Mouse (Mus musculus) B cell, adult 2 months (primary cell): Measurements from ENCODE around the gene Ralb.

Experiments used
- DNase-seq, 2 experiments: peaks; one replicate each; pipeline ENCODE4 v3.0.0; 2022

Gene Ralb

DNA sequence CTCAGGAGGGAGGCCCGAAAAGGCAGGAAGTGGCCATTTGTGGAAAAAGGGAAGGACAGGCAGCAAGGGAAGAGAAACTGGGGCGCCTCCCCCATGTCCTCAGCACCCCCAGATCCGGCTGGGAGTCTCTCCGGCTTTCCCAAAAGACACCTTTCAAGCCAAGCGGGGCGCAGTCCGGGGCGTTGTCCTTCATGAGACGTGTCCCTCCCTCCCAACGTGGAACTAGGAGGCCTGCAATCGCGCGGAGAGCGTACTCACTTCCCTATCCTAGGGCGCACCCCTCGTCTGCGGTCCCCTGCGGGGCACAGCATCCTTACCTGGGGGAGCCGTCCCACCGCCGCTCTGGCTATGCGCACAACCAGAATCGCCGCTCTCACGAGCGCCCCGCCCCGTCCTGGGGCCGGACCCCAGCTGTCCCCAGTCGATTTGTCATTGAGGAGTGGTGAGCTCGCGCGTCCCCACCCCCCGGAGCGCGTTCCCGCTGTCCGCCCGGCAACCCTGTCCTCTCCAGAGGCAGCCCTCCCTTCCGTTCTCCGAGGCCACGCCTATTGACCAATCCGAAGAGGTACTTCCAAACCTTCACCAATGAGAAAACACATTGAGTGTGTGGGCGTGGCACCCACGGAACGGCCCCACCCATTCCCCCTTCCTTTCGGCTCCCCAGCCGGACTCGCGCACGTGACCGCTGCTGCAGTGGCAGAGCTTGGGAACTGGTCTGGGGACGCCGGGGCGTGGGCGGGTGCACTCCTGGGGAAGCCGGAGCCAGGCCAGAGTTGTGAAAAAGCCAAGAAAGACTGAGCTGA is at the start of gene Ralb:
Gene Ralb, minus strand, starts transcription at position 535 of the 803 bp plus-strand sequence.
- DNase-seq = peak; percentile 84 to 88

- DNase-seq = no peak
Observed at GRCm38 (mm10) chr1:119551651-119552050, 47.1 kb upstream of the Ralb start.

GRCm38 (mm10) chr1:119550064-119550463 is 45.5 kb upstream of the Ralb start:
- DNase-seq = no peak

DNA sequence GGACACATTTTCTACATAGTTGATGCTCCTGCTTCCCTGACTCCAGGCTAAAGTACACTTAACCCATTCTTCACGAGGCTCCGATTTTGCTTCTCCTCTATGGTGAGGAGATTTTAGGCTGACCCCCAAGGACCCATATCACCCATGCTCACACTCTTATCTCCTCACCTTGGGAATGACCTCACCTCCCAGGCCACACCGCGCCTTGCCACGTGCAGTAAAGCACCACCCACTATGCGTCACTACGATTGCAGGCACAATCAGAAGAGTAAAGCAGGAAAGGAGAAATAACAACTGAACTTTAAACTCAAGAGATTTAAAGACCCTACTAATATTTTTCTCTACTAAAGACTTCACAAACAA is 44.7 kb upstream of the Ralb start:
- no peak for DNase-seq

GRCm38 (mm10) chr1:119548668-119549326 is 44.2 kb upstream of the Ralb start:
- DNase-seq = peak; percentile 74 to 76

GRCm38 (mm10) chr1:119546490-119546889 is 41.9 kb upstream of the Ralb start:
- DNase-seq = no peak

- DNase-seq = no peak
Observed at GRCm38 (mm10) chr1:119545671-119546070, 41.1 kb upstream of the Ralb start.

DNA sequence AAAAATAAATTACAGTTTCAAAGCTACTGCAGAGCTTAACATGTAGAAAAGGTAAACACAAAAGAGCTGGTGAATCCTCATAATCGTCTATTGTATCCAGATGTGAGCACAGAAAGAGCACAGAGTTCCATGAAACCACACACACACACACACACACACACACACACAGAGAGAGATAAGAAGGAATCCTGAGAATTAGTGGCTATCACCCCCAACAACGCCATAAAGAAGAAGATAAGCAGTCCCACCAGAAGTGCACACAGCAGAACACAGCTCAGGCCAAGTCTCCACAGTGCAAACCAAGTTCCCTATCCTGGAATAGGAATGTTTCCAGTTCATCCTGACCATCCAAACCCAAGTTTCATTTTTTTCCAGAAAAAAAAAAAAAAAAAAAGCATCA is 40.6 kb upstream of the Ralb start:
- DNase-seq = no peak

GRCm38 (mm10) chr1:119544611-119545155 is 40.1 kb upstream of the Ralb start:
- DNase-seq = no peak

- DNase-seq = no peak
Observed at GRCm38 (mm10) chr1:119543316-119543715, 38.7 kb upstream of the Ralb start.

GRCm38 (mm10) chr1:119541570-119541969 is 37.0 kb upstream of the Ralb start:
- DNase-seq = no peak

DNA sequence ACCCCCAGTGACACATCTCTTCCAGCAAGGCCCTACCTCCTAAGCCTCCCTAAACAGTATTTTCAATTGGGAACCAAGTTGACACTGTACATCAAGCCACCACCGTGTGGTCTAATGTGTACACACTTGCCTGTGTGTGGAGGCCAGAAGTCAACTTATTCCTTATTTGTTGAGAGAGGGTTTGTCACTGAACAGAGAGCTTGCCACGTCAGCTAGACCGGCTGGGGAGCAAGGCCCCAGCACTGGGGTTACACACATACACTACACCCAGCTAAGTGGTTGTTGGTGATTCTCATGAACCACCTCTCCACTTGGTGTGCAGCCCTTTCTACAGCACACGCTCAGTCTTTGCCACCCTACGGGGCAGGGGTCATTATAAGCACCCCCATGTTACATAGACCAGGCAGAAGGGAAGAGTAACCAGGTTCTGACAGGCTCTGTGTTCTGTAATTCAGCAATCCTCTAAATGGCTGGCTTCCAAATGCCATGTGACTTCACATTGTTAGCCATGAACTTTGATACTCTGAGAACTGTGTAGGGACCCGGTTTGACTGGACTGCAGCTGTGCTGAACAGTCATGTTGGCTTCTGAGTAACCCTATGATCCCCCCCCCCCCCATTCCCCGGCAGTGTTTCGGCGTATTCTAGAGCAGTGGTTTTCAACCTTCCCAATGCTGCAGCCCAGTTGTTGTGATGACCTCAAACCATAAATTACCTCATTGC is 36.4 kb upstream of the Ralb start:
- DNase-seq = no peak

DNA sequence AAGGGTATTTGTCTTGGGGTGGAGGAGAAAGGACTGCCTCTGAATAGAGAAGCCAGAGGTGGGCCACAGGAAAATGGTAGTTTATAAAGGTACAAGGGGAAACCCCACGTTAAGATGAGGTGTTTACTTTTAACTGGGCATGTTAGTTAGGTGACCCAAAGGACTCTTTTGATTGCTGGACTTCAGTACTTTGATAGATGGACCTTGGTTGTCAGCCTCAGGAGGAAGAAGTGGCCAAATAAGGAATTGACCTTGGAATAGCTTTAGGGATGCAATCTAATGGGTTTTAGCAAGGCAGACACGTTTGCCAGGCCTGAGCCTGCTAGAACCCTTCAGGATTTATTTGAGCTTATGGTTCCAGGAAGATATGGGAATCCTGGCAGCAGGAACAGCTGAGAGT is 34.7 kb upstream of the Ralb start:
- DNase-seq = no peak

DNA sequence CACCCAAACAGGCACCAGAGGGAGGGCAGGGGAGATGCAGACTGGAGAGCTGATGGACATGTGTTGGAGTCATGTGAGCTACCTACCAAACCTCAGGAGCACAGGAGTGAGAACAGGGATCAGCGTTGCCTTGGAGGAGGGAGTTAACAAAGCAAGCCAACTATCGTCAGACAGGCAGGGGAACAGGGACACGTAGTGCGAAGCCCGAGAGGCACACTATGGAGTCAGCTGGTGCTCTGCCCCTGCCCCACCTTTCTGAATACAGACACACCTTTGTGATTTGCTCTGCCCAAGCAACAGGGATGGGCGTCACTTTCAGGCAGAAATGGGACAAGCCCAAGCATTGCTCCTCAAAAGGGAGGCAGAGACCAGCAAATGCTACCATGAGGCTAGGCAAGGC is 33.1 kb upstream of the Ralb start:
- no peak for DNase-seq

- no peak for DNase-seq
Observed at GRCm38 (mm10) chr1:119536122-119536521, 31.5 kb upstream of the Ralb start.

DNA sequence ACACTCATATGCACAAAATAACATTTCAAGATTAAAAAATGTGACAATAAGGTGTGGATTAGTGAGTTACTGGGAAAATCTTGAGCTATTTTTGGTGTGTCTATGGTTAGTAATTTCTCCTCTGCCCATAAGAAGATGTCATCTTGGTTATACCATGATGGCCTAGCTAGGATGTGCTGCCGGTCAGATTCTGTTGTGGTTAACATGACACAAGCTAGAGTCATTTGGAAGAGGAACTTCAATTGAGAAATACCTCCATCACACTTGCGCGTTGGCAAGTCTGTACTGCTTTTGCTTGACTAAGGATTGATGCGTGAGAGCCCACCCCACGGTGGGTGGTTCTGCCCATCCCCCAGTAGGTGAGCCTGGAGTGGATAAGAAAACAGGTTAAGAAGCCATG is 29.7 kb upstream of the Ralb start:
- DNase-seq = no peak

- no peak for DNase-seq
Observed at GRCm38 (mm10) chr1:119533093-119533805, 28.7 kb upstream of the Ralb start.

GRCm38 (mm10) chr1:119532165-119532564 is 27.6 kb upstream of the Ralb start:
- no peak for DNase-seq

GRCm38 (mm10) chr1:119530941-119531340 is 26.3 kb upstream of the Ralb start:
- DNase-seq = no peak

DNA sequence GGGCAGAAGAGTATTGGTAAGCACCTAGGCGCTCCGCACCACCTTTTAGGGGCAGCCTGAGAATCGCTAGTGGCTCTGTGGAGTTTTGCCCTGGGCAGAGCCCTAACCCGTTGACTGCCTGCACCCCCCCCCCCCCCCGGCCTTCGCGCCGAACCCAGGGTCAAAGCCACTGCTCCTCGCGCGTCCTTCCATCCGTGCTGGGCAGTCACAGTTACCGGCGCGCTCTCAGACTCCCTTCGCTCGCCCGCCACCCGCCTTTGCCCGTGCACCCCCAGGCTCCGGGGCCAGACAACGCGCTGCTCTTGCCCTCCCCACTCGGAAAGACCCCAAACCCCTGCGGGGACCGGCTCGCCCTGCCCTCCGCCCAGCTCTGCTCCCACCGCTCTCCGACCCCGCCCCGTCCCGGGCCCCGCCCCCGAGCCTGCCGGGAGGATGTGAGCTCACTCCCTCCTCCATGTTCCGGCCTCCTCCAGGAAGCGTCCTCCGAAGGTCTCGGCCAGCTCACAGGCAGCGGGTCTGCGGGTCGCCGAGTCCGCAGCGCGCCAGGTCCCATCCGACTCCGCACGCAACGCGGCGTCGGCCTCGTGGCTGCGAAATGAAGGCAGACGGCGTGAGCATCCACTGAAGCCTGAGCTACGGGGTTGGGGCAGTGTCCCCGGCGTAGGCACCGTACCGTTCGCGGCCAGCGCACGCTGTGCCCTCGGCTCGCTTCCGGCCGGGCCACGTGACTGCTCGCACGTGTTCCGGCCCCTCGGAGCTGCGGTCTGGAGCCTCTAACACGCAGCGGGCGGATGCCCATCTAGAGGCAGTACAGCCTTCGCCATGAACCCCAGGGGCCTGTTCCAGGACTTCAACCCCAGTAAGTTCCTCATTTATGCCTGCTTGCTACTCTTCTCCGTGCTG is 21.3 kb upstream of the Ralb start, which contains the start of gene Tmem185b:
Gene Tmem185b, plus strand, starts transcription at position 472 of the 903 bp plus-strand sequence.
- DNase-seq = peak; percentile 89 to 91

DNA sequence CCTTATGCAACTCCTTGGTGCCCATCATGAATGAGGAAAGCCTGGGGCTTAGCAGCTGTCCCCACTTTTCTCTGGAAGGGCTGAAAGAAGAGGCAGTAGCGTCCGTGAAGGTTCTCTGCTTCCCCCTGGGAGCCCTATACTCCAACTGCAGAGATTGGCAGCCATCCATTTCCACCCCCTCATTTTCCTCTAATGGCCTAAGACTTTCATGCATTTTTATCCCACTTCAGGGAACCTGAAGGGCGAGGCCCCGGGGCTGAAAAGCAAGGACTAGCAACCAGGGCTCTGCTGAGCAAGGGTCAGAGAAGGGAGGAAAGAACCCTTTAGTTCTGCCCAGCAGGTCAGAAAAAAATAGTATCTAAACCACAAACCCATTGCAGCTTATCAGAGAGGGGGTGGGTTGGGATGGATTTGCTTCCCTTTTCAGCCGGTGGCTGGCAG is 20.4 kb upstream of the Ralb start:
- peak in 1 of 2 experiments; percentile 10 for DNase-seq

DNA sequence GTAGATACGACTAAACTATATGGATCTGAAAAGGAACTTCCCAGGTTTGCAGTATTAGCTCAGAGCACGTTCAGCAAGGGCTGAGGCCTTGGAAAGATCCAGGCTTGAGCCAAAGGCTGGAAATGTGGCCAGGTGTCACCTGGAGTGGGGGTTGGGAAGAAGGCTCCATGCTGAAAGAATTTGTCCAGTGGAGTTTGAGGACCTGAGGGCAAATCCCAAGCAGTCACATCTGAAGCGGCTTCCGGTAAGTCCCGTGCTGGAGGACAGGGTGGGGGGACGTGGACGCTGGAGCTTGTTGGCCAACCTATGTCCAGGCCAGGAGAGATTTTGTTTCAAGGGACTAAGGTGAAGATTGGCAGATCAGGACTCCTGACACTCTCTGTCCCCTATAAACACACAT is 19.2 kb upstream of the Ralb start:
- DNase-seq = no peak
